Mouse (Mus musculus): ENCODE results near the gene Adgra3. TPM values are rescaled to one million over a fixed set of nuclear protein-coding genes. Genes with fewer than 3 reads are reported as not detected.

The Adgra3 gene
- total and polyA plus RNA-seq, 3 experiments: not detected

GRCm38 (mm10) chr5:50008841-50009240 is 50.0 kb downstream of the Adgra3 start:
- no peaks in the 10 kb centered on the region for H3K36me3 ChIP-seq (ENCODE audit: control insufficient read depth in 1 of 2, insufficient read depth in 2 of 2, low read length in 2 of 2)
- no peaks in the 10 kb centered on the region for H3K9me3 ChIP-seq (replicated peaks; ENCODE audit: insufficient read depth, low read length)
- no peak overlapping the region for H3K9ac ChIP-seq (ENCODE audit: control insufficient read depth, low read depth, low read length, poor library complexity, severe bottlenecking)
- H3K4me3 ChIP-seq (ENCODE audit: control insufficient read depth in 1 of 2, insufficient read depth in 1 of 2, low read depth in 2 of 2, low read length in 2 of 2): no peak overlapping the region
- TF ChIP-seq POLR2AphosphoS5 (IDR thresholded peaks at IDR 0.05; ENCODE audit: borderline replicate concordance, low read depth, low read length): no peak
- no peaks in the 10 kb centered on the region for H3K27me3 ChIP-seq (ENCODE audit: control insufficient read depth in 1 of 2, insufficient read depth in 2 of 2, low read length in 2 of 2)
- no peaks in the 10 kb centered on the region for H3K4me1 ChIP-seq (ENCODE audit: control insufficient read depth in 1 of 2, insufficient read depth in 2 of 2, low read length in 2 of 2)
- H3K79me2 ChIP-seq (ENCODE audit: control insufficient read depth, insufficient read depth, low read length, poor library complexity): no peaks in the 10 kb centered on the region
- no peak overlapping the region for H3K27ac ChIP-seq (ENCODE audit: control insufficient read depth, low read depth, low read length)
- DNase-seq (ENCODE audit: low read depth, low spot score): peak; percentile 42

- Histone ChIP-seq H3K9ac (ENCODE audit: control insufficient read depth, low read depth, low read length, poor library complexity, severe bottlenecking) (no peak overlapping the region), H3K27me3 (ENCODE audit: control insufficient read depth in 1 of 2, insufficient read depth in 2 of 2, low read length in 2 of 2) (no peaks in the 10 kb centered on the region), H3K27ac (ENCODE audit: control insufficient read depth, low read depth, low read length) (no peak overlapping the region), H3K4me1 (ENCODE audit: control insufficient read depth in 1 of 2, insufficient read depth in 2 of 2, low read length in 2 of 2) (no peaks in the 10 kb centered on the region), H3K79me2 (ENCODE audit: control insufficient read depth, insufficient read depth, low read length, poor library complexity) (no peaks in the 10 kb centered on the region), H3K4me3 (ENCODE audit: control insufficient read depth in 1 of 2, insufficient read depth in 1 of 2, low read depth in 2 of 2, low read length in 2 of 2) (no peak overlapping the region), H3K9me3 (replicated peaks; ENCODE audit: insufficient read depth, low read length) (no peaks in the 10 kb centered on the region), H3K36me3 (ENCODE audit: control insufficient read depth in 1 of 2, insufficient read depth in 2 of 2, low read length in 2 of 2) (no peaks in the 10 kb centered on the region)
- DNase-seq (ENCODE audit: low read depth, low spot score): no peak
- no peak for TF ChIP-seq POLR2AphosphoS2 (IDR thresholded peaks at IDR 0.05; ENCODE audit: low read length)
- no peak for TF ChIP-seq CHD1 (IDR thresholded peaks at IDR 0.05; ENCODE audit: low read depth, low read length)
- TF ChIP-seq POLR2A (IDR thresholded peaks at IDR 0.05; ENCODE audit: control insufficient read depth in 1 of 2, insufficient read depth in 1 of 2, low read depth in 1 of 2, low read length in 2 of 2, poor library complexity in 1 of 2): no peak
- TF ChIP-seq GATA1 (IDR thresholded peaks at IDR 0.05; ENCODE audit: low read depth, low read length): no peak
- no peak for TF ChIP-seq CHD2 (IDR thresholded peaks at IDR 0.05; ENCODE audit: low read length)
- no peak for TF ChIP-seq ELF1 (IDR thresholded peaks at IDR 0.05; ENCODE audit: low read depth, low read length)
- TF ChIP-seq ETS1 (IDR thresholded peaks at IDR 0.05; ENCODE audit: low read depth, low read length): no peak
- no peak for TF ChIP-seq SMC3 (IDR thresholded peaks at IDR 0.05; ENCODE audit: low read depth, low read length)
- no peak for TF ChIP-seq EP300 (IDR thresholded peaks at IDR 0.05; ENCODE audit: low read depth in 1 of 2, low read length in 2 of 2)
- no peak for TF ChIP-seq TCF12 (IDR thresholded peaks at IDR 0.05; ENCODE audit: low read depth, low read length)
- no peak for TF ChIP-seq RAD21 (IDR thresholded peaks at IDR 0.05; ENCODE audit: low read depth, low read length)
- no peak for TF ChIP-seq CTCF (IDR thresholded peaks at IDR 0.05 in 2 of 3, conservative IDR thresholded peaks at IDR 0.05 in 1 of 3; ENCODE audit: control insufficient read depth in 1 of 3, insufficient read depth in 1 of 3, low read depth in 2 of 3, low read length in 3 of 3, poor library complexity in 1 of 3, severe bottlenecking in 1 of 3)
- TF ChIP-seq MAZ (IDR thresholded peaks at IDR 0.05; ENCODE audit: low read depth, low read length): no peak
- no peak for TF ChIP-seq NELFE (IDR thresholded peaks at IDR 0.05; ENCODE audit: low read depth, low read length)
- no peak for TF ChIP-seq NRF1 (IDR thresholded peaks at IDR 0.05; ENCODE audit: insufficient read depth, low read depth, low read length, poor library complexity, severe bottlenecking)
- TF ChIP-seq SIN3A (IDR thresholded peaks at IDR 0.05; ENCODE audit: low read length): no peak
- TF ChIP-seq TAL1 (IDR thresholded peaks at IDR 0.05; ENCODE audit: low read length): no peak
Measured at GRCm38 (mm10) chr5:50006915-50007658, 51.7 kb downstream of the Adgra3 start.

Measured in MEL (cell line).